In genomic region chr14:56963969-56964734, GRCm38 (mm10) we compare ENCODE assay signal across 8 mouse cellular contexts.
DNase-seq lines count a peak whose midpoint lies in the region; ATAC-seq and TF ChIP-seq lines count a peak whose summit lies in the region.

No protein-coding gene starts in this region.

- 71% methylated on average over 2 of the region's 2 CpGs for WGBS in forebrain, embryonic 13.5 days
- WGBS in forebrain, embryonic 10.5 days: 70% methylated on average over 2 of the region's 2 CpGs
- 63% methylated on average over 2 of the region's 2 CpGs for WGBS in liver, postnatal 0 days (ENCODE audit: insufficient replicate concordance)
- 68% methylated on average over 2 of the region's 2 CpGs for WGBS in liver, embryonic 11.5 days
- WGBS in lung, postnatal 0 days: 58% methylated on average over 2 of the region's 2 CpGs

- peak; percentile 71 for TF ChIP-seq CTCF in liver, postnatal 0 days (IDR thresholded peaks at IDR 0.05; ENCODE audit: low read depth)
- peak; percentile 78 for TF ChIP-seq CTCF in lung, postnatal 0 days (IDR thresholded peaks at IDR 0.05)

- no peak overlapping the region for H3K4me2 ChIP-seq in forebrain, embryonic 13.5 days
- H3K4me2 ChIP-seq in liver, postnatal 0 days (ENCODE audit: low read depth, low read length): no peak overlapping the region
- H3K4me2 ChIP-seq in liver, embryonic 11.5 days: no peak overlapping the region
- no peak overlapping the region for H3K4me2 ChIP-seq in lung, postnatal 0 days (replicated peaks; ENCODE audit: low read depth, low read length)

- H3K27ac ChIP-seq in forebrain, embryonic 13.5 days: no peak overlapping the region
- no peak overlapping the region for H3K27ac ChIP-seq in forebrain, embryonic 10.5 days
- no peak overlapping the region for H3K27ac ChIP-seq in liver, postnatal 0 days (ENCODE audit: low read depth)
- H3K27ac ChIP-seq in liver, embryonic 11.5 days (ENCODE audit: low read depth, low read length): no peak overlapping the region
- H3K27ac ChIP-seq in lung, postnatal 0 days (ENCODE audit: low read length): no peak overlapping the region

- no peak for TF ChIP-seq EP300 in liver, postnatal 0 days (IDR thresholded peaks at IDR 0.05; ENCODE audit: low read depth)
- no peak for TF ChIP-seq EP300 in lung, postnatal 0 days (IDR thresholded peaks at IDR 0.05)

- H3K4me3 ChIP-seq in forebrain, embryonic 13.5 days: no peak overlapping the region
- H3K4me3 ChIP-seq in forebrain, embryonic 10.5 days: no peak overlapping the region
- H3K4me3 ChIP-seq in liver, postnatal 0 days (ENCODE audit: low read depth, low read length): no peak overlapping the region
- no peak overlapping the region for H3K4me3 ChIP-seq in liver, embryonic 11.5 days (ENCODE audit: low read depth, low read length)
- no peak overlapping the region for H3K4me3 ChIP-seq in lung, postnatal 0 days (ENCODE audit: low read depth, low read length)

- no peak for DNase-seq in forebrain, embryonic 10.5 days (ENCODE audit: extremely low spot score, low spot score)
- DNase-seq in liver, postnatal 0 days: no peak
- DNase-seq in liver, embryonic 11.5 days (ENCODE audit: low spot score): no peak
- DNase-seq in embryo, embryonic 9.5 days (ENCODE audit: extremely low spot score): peak; percentile 37
- peak; percentile 65 for DNase-seq in lung, postnatal 0 days (ENCODE audit: low spot score)
- DNase-seq in thymus, postnatal 4 days: peak; percentile 29
- no peak for DNase-seq in adrenal gland, postnatal 4 days (ENCODE audit: low spot score in 2 of 2)

- no peaks in the 10 kb centered on the region for H3K4me1 ChIP-seq in forebrain, embryonic 13.5 days
- H3K4me1 ChIP-seq in forebrain, embryonic 10.5 days: 0 out of 2 replicates have a peak, but pooled peaks cover 2% of the 10 kb centered on the region
- H3K4me1 ChIP-seq in liver, postnatal 0 days (ENCODE audit: insufficient read depth): no peaks in the 10 kb centered on the region
- H3K4me1 ChIP-seq in liver, embryonic 11.5 days (replicated peaks; ENCODE audit: control insufficient read depth, insufficient read depth, low read length): no peaks in the 10 kb centered on the region
- no peaks in the 10 kb centered on the region for H3K4me1 ChIP-seq in lung, postnatal 0 days (ENCODE audit: insufficient read depth, low read depth, low read length)

- no peaks in the 10 kb centered on the region for H3K27me3 ChIP-seq in forebrain, embryonic 13.5 days
- H3K27me3 ChIP-seq in forebrain, embryonic 10.5 days (ENCODE audit: poor library complexity, severe bottlenecking): no peaks in the 10 kb centered on the region
- H3K27me3 ChIP-seq in liver, postnatal 0 days (ENCODE audit: insufficient read depth, low read length): no peaks in the 10 kb centered on the region
- no peaks in the 10 kb centered on the region for H3K27me3 ChIP-seq in liver, embryonic 11.5 days (replicated peaks; ENCODE audit: control insufficient read depth, insufficient read depth, low read length)
- no peaks in the 10 kb centered on the region for H3K27me3 ChIP-seq in lung, postnatal 0 days (replicated peaks; ENCODE audit: insufficient read depth, low read length)

- peak; percentile 44; the same call in 1 of the 2 replicates for ATAC-seq in forebrain, embryonic 13.5 days
- no peak for ATAC-seq in liver, postnatal 0 days
- no peak for ATAC-seq in liver, embryonic 11.5 days (replicated peaks; ENCODE audit: low FRiP score)
- ATAC-seq in lung, postnatal 0 days: no peak; the same call in 1 of the 2 replicates

- no peak overlapping the region for H3K9ac ChIP-seq in forebrain, embryonic 13.5 days
- H3K9ac ChIP-seq in liver, postnatal 0 days (replicated peaks): no peak overlapping the region
- H3K9ac ChIP-seq in liver, embryonic 11.5 days (ENCODE audit: low read depth, low read length): no peak overlapping the region
- H3K9ac ChIP-seq in lung, postnatal 0 days (replicated peaks; ENCODE audit: low read depth): no peak overlapping the region

- peaks cover 35% of the 10 kb centered on the region for H3K36me3 ChIP-seq in forebrain, embryonic 13.5 days (ENCODE audit: poor library complexity, severe bottlenecking)
- peaks cover 44% of the 10 kb centered on the region for H3K36me3 ChIP-seq in forebrain, embryonic 10.5 days (replicated peaks)
- H3K36me3 ChIP-seq in liver, postnatal 0 days (replicated peaks; ENCODE audit: insufficient read depth, low read length): peaks cover 17% of the 10 kb centered on the region; the same call in 1 of the 2 replicates
- peaks cover 5% of the 10 kb centered on the region; the same call in 1 of the 2 replicates for H3K36me3 ChIP-seq in liver, embryonic 11.5 days (ENCODE audit: control insufficient read depth, insufficient read depth, low read length)
- no peaks in the 10 kb centered on the region for H3K36me3 ChIP-seq in lung, postnatal 0 days (ENCODE audit: insufficient read depth, low read length)

- H3K9me3 ChIP-seq in forebrain, embryonic 13.5 days (replicated peaks): no peaks in the 10 kb centered on the region
- no peaks in the 10 kb centered on the region for H3K9me3 ChIP-seq in forebrain, embryonic 10.5 days
- no peaks in the 10 kb centered on the region for H3K9me3 ChIP-seq in liver, postnatal 0 days (ENCODE audit: low read length)
- H3K9me3 ChIP-seq in liver, embryonic 11.5 days (ENCODE audit: control insufficient read depth, low read length): no peaks in the 10 kb centered on the region
- no peaks in the 10 kb centered on the region for H3K9me3 ChIP-seq in lung, postnatal 0 days (ENCODE audit: low read length)

Comparison
In these comparisons a context has a peak if more than half of its experiments do, and no peak if none do; other contexts are left out.
1. DNase-seq: peak in embryo, embryonic 9.5 days (single experiment), lung, postnatal 0 days (single experiment) and thymus, postnatal 4 days (single experiment); none in forebrain, embryonic 10.5 days (single experiment), liver, postnatal 0 days (single experiment), liver, embryonic 11.5 days (single experiment) and adrenal gland, postnatal 4 days (0 of 2).